Mouse (Mus musculus) G1E (cell line): Measurements from ENCODE around the gene Yars.

Experiments
- CTCF ChIP-seq: IDR thresholded peaks from 2 replicates; pipeline ENCODE4 v1.5.1; 2012; ENCODE audit warnings: low read depth, low read length, inconsistent platforms, mixed read lengths
- GATA1 ChIP-seq: IDR thresholded peaks from 2 replicates; pipeline ENCODE4 v1.6.1; 2012; ENCODE audit warnings: borderline replicate concordance, low read length, inconsistent platforms, mixed read lengths
- POLR2AphosphoS5 ChIP-seq: IDR thresholded peaks from 2 replicates; pipeline ENCODE4 v1.6.1; 2012; ENCODE audit warnings: low read depth, low read length, inconsistent platforms; ENCODE audit not compliant: insufficient replicate concordance
- TAL1 ChIP-seq: conservative IDR thresholded peaks from 2 replicates; pipeline ENCODE4 v1.6.1; 2012; ENCODE audit warnings: low read depth, low read length, inconsistent platforms, mixed read lengths

DNA sequence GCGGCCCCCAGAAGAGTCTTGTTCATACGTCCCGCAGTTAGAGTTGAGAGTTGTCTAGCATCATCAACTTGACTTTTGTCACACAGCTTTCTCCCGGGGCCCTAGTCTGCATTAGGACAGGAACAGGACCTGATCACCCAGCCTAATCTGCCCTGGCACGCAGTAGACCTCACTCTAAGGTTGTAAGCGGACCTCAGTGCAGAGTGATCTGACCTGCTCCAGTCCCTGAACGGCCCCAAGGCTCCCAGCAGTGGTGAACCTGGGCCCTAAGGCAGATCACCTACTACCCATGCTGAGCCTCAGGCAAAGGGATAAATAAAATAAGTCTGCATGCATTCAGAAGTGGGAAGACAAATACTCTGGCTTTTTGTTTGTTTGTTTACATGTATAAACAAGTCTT is 59.7 kb downstream of the Yars start:
- no peak for TF ChIP-seq TAL1
- TF ChIP-seq CTCF = no peak
- TF ChIP-seq GATA1 = no peak
- TF ChIP-seq POLR2AphosphoS5 = no peak
